Mouse (Mus musculus): ENCODE data around the gene Tdrd7. TPM values are rescaled to one million over a fixed set of nuclear protein-coding genes. Genes with fewer than 3 reads are reported as not detected.
A peak's percentile ranks its signal among the peaks of the same experiment; 100 is the strongest.

Gene Tdrd7
- polyA plus RNA-seq, 1 experiment = 31.7 TPM

- DNase-seq (ENCODE audit: low spot score) = no peak
Measured at GRCm38 (mm10) chr4:45972448-45972854, 7.3 kb downstream of the Tdrd7 start.

DNA sequence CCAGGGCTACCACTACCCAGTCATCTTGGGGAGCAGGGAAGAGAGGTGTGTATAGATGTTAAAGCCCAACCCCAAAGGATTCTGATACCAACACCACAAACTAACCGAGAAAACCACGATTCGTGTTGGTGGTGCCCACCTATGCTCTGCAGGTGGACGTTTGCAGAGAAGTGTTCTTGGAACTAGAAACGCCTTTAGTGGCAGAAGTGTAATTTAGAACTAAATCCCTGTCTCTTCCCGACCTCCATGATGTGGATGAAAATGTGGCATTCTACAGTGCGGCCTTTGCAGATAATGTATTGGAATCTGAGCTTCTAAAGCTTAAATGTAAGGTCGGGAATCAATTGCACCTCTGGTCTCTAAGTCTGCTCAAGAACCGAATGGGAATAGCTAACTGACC is 7.8 kb downstream of the Tdrd7 start:
- no peak for DNase-seq (ENCODE audit: low spot score)

GRCm38 (mm10) chr4:45976931-45977667 is 12.0 kb downstream of the Tdrd7 start:
- no peak for DNase-seq (ENCODE audit: low spot score)

- no peak for DNase-seq (ENCODE audit: low spot score)
Measured at GRCm38 (mm10) chr4:45979916-45980315, 14.8 kb downstream of the Tdrd7 start.

GRCm38 (mm10) chr4:45981054-45981453 is 15.9 kb downstream of the Tdrd7 start:
- DNase-seq (ENCODE audit: low spot score) = no peak

- no peak for DNase-seq (ENCODE audit: low spot score)
Measured at GRCm38 (mm10) chr4:45990427-45991135, 25.4 kb downstream of the Tdrd7 start.

DNA sequence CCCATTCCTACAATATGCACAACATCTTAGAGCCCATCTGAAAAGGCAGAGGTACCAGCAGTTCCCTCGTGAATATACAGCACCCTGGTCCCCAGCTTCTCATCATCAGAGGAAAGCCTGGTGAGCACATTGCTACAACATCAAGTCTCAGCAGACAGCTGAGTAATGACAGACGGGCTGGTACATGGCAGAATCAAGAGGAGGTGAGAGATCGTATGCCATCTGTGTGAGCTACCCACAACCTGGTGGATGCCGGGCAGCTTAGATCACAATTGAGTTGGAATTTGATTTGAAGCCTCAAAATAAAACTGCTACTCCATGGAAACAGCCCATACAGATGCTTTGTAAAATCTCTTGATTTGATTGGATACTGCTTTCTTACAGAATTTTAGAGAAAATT is 33.4 kb downstream of the Tdrd7 start:
- no peak for DNase-seq (ENCODE audit: low spot score)

GRCm38 (mm10) chr4:46008142-46008793 is 43.1 kb downstream of the Tdrd7 start:
- no peak for DNase-seq (ENCODE audit: low spot score)

- no peak for DNase-seq (ENCODE audit: low spot score)
Measured at GRCm38 (mm10) chr4:46011698-46012097, 46.6 kb downstream of the Tdrd7 start.

GRCm38 (mm10) chr4:46015605-46016004 is 50.5 kb downstream of the Tdrd7 start:
- DNase-seq (ENCODE audit: low spot score) = no peak

GRCm38 (mm10) chr4:46023021-46023481 is 57.9 kb downstream of the Tdrd7 start:
- DNase-seq (ENCODE audit: low spot score) = no peak

DNA sequence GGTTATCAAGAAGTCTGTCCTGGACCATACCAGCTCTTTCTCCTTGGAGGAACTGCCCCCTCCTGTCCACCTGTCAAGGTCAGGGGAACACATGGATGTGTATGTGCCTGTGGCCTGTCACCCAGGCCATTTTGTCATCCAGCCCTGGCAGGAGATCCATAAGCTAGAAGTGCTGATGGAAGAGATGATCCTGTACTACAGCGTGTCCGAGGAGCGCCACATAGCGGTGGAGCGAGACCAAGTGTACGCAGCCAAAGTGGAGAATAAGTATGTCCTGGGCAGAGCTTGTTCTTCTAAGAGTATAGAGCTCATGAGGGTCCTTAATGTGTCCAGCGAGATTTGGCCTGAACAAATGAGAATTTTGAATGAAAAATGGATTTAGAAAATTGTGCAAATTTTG is 60.8 kb downstream of the Tdrd7 start:
- no peak for DNase-seq (ENCODE audit: low spot score)

DNA sequence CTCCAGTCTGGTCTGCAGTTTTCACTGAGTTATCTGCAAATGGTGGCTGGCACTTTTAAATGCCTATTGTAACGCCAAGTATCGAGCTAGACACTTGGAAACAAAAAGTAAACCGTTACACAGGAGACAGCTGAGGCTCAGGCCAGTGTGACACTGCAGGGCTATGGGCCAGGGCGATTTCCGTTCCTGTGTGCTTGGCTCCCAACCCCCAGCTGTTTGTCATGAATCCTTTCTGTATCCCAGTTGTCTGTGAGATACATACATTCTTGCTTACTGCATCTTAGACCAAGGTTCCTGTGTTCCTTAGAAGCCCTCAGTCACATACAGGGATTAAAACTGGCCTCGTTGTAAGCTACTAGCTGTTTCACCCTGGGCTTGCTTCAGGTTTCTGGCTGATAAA is 63.1 kb downstream of the Tdrd7 start:
- DNase-seq (ENCODE audit: low spot score) = no peak

GRCm38 (mm10) chr4:46028781-46029180 is 63.6 kb downstream of the Tdrd7 start:
- DNase-seq (ENCODE audit: low spot score) = no peak

DNA sequence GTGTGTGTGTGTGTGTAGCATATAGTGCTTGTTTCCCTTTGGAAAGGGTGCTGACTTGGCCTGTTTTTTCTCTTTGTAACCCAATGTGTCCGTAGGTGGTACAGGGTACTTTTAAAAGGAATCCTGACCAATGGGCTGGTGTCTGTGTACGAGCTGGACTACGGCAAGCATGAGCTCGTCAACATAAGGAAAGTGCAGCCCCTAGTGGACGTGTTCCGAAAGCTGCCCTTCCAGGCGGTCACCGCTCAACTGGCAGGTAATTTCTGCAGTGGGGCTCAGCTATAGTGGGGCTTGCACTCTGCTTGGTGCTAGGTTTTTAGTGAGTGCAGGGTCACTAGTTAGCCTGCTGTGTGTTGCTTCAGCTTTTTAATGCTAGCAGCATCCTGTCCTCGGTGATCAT is 64.4 kb downstream of the Tdrd7 start:
- DNase-seq (ENCODE audit: low spot score) = no peak

GRCm38 (mm10) chr4:46032448-46032847 is 67.3 kb downstream of the Tdrd7 start:
- DNase-seq (ENCODE audit: low spot score) = no peak

- DNase-seq (ENCODE audit: low spot score) = no peak
Measured at GRCm38 (mm10) chr4:46033197-46033596, 68.1 kb downstream of the Tdrd7 start.

GRCm38 (mm10) chr4:46038591-46038891 is 73.4 kb downstream of the Tdrd7 start:
- no peak for DNase-seq (ENCODE audit: low spot score)

DNA sequence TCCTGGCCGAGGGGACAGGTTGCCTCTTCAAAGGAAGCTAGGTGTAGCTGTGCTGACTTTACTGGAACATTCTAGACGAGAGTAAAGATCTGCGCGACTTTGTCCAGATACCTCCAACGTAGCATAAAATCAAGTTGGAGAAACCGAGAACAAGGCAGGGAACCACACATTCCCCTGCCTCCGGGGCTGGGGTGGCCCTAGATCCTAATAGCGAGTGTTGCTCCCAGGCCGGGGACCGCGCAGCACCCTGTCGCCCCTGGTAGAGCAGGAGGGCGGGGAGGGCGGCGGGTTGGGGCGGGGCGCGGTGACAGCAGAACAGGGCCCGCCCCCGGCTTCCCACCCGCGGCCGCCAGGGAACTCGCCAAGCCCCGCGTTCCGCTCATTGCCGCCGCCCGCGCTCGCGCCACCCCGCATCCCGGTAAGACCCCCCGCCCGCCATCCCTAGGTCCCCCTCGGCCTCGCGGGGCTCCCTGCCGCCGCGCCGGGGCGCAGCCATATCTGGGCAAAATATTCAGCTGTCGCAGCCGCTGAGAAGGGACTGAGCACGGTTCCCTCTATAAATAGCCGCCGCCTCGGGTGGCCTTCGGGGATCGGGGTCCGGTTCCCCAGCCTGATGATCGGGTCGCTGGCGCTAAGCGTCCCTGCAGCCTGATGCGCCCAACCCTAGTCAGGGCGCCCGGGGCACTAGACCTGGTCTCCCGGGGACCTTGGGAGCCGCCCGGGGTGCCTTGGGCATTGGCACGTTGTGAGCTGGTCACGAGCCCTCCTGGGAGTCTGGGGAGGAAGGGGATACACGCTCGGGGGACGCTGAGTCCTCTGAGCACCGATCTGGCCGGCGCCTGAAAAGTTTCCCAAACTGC is 74.0 kb downstream of the Tdrd7 start, which contains the start of gene Tmod1:
Gene Tmod1 (plus strand): TSS at position 44 of the 860 bp plus-strand sequence.
- DNase-seq (ENCODE audit: low spot score) = peak; percentile 44

DNA sequence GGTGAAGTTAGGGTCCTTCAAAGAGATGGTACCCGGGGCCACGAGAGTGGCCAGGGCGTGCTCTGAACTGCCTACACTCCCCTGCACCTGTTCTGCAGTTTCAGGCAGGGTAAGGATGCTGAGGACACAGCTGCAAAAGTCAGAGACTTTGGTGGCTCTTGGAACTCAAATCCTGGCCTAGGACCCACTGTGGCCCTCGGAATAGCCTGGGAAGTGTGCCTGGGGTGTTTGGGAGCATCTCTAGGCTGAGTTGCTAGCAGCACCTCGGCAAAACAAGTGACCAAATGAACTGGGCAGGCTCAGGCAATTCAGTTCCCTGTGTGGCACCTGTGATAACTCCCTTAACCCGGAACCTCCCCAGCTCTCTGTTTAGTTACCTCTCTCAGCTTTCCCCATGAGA is 74.8 kb downstream of the Tdrd7 start:
- no peak for DNase-seq (ENCODE audit: low spot score)

GRCm38 (mm10) chr4:46040594-46041192 is 75.6 kb downstream of the Tdrd7 start:
- DNase-seq (ENCODE audit: low spot score) = no peak

Measured in urinary bladder, adult 2 months (tissue).